Comparison of ENCODE assay signal across 8 mouse cellular contexts in genomic region chr8:91069407-91069806, GRCm38 (mm10). TPM values are rescaled to one million over a fixed set of nuclear protein-coding genes. Genes with fewer than 3 reads are reported as not detected.
DNase-seq lines count a peak whose midpoint lies in the region; ATAC-seq and TF ChIP-seq lines count a peak whose summit lies in the region.

No protein-coding gene starts in this region.

- DNase-seq in lung, embryonic 14.5 days: no peak
- DNase-seq in lung, postnatal 14 days: no peak
- DNase-seq in kidney, adult 9 months: peak; percentile 40
- no peak for DNase-seq in midbrain, embryonic 10.5 days (ENCODE audit: low spot score)
- DNase-seq in right cerebral cortex, postnatal 14 days: no peak

- peak overlapping the region; percentile 93 for H3K4me3 ChIP-seq in lung, embryonic 14.5 days (ENCODE audit: low read depth, low read length)
- peak overlapping the region; percentile 85 for H3K4me3 ChIP-seq in bone marrow macrophage, adult 2 months (ENCODE audit: insufficient read depth, low read length)
- H3K4me3 ChIP-seq in forebrain, embryonic 13.5 days: peak overlapping the region; percentile 84
- H3K4me3 ChIP-seq in midbrain, embryonic 10.5 days: peak overlapping the region; percentile 86

- ATAC-seq in lung, embryonic 14.5 days (ENCODE audit: insufficient read depth): peak; percentile 7
- peak; percentile 9 for ATAC-seq in forebrain, embryonic 13.5 days
- no peak for ATAC-seq in granulocyte monocyte progenitor cell, adult 5-6 weeks (replicated peaks; ENCODE audit: poor library complexity, severe bottlenecking)

- H3K9me3 ChIP-seq in lung, embryonic 14.5 days (ENCODE audit: low read depth, low read length): no peaks in the 10 kb centered on the region
- H3K9me3 ChIP-seq in forebrain, embryonic 13.5 days (replicated peaks): no peaks in the 10 kb centered on the region
- H3K9me3 ChIP-seq in midbrain, embryonic 10.5 days (replicated peaks): no peaks in the 10 kb centered on the region

- TF ChIP-seq POLR2A in bone marrow macrophage, adult 2 months (IDR thresholded peaks at IDR 0.05; ENCODE audit: borderline replicate concordance, low read depth, low read length): no peak

- H3K36me3 ChIP-seq in lung, embryonic 14.5 days (ENCODE audit: insufficient read depth): no peaks in the 10 kb centered on the region
- H3K36me3 ChIP-seq in forebrain, embryonic 13.5 days (ENCODE audit: poor library complexity, severe bottlenecking): no peaks in the 10 kb centered on the region
- H3K36me3 ChIP-seq in midbrain, embryonic 10.5 days: no peaks in the 10 kb centered on the region

- H3K27me3 ChIP-seq in lung, embryonic 14.5 days (ENCODE audit: insufficient read depth, low read length): no peaks in the 10 kb centered on the region
- H3K27me3 ChIP-seq in forebrain, embryonic 13.5 days: no peaks in the 10 kb centered on the region
- H3K27me3 ChIP-seq in midbrain, embryonic 10.5 days (ENCODE audit: low read depth, poor library complexity, severe bottlenecking): no peaks in the 10 kb centered on the region

- peaks cover 7% of the 10 kb centered on the region; the same call in 1 of the 2 replicates for H3K4me1 ChIP-seq in lung, embryonic 14.5 days (ENCODE audit: insufficient read depth)
- H3K4me1 ChIP-seq in bone marrow macrophage, adult 2 months (ENCODE audit: control insufficient read depth, insufficient read depth, low read length): peaks cover 16% of the 10 kb centered on the region
- peaks cover 20% of the 10 kb centered on the region for H3K4me1 ChIP-seq in forebrain, embryonic 13.5 days
- H3K4me1 ChIP-seq in midbrain, embryonic 10.5 days: peaks cover 25% of the 10 kb centered on the region

- H3K27ac ChIP-seq in lung, embryonic 14.5 days (ENCODE audit: low read depth): no peak overlapping the region
- H3K27ac ChIP-seq in bone marrow macrophage, adult 2 months (ENCODE audit: insufficient read depth, low read depth, low read length): no peak overlapping the region
- H3K27ac ChIP-seq in forebrain, embryonic 13.5 days: no peak overlapping the region
- H3K27ac ChIP-seq in midbrain, embryonic 10.5 days (replicated peaks): peak overlapping the region; percentile 87

- H3K4me2 ChIP-seq in lung, embryonic 14.5 days: peak overlapping the region; percentile 65
- H3K4me2 ChIP-seq in forebrain, embryonic 13.5 days: peak overlapping the region; percentile 74

- TF ChIP-seq CTCF in lung, embryonic 14.5 days (IDR thresholded peaks at IDR 0.05; ENCODE audit: low read depth): no peak
- no peak for TF ChIP-seq CTCF in bone marrow macrophage, adult 2 months (IDR thresholded peaks at IDR 0.05; ENCODE audit: low read depth, low read length)

- 10% methylated on average over 10 of the region's 10 CpGs for WGBS in lung, embryonic 14.5 days
- WGBS in forebrain, embryonic 13.5 days: 6% methylated on average over 10 of the region's 10 CpGs
- WGBS in midbrain, embryonic 10.5 days: 11% methylated on average over 10 of the region's 10 CpGs

- H3K9ac ChIP-seq in lung, embryonic 14.5 days: peak overlapping the region; percentile 76
- H3K9ac ChIP-seq in forebrain, embryonic 13.5 days: peak overlapping the region; percentile 56

RNA-seq across cellular contexts. Expression of gene Rbl2, which starts 0.5 kb away (rescaled TPM):
- polyA plus RNA-seq in lung, embryonic 14.5 days (2014; fragmentation: Nextera tagmentation; extraction: Ambion mirVana): 19.5 and 23.2 TPM in 2 replicates
- 51.3 and 54.7 TPM in 2 replicates for polyA plus RNA-seq in bone marrow macrophage, adult 2 months (2012; ENCODE audit: insufficient read depth, insufficient read length, missing spikeins)
- 14.2 and 15.8 TPM in 2 replicates for polyA plus RNA-seq in forebrain, embryonic 13.5 days (2015; fragmentation: Nextera tagmentation; extraction: Ambion mirVana)
- polyA plus RNA-seq in midbrain, embryonic 10.5 days (2016; fragmentation: Nextera tagmentation; extraction: Ambion mirVana): 9.3 and 10.2 TPM in 2 replicates
- total RNA-seq in granulocyte monocyte progenitor cell, adult 5-6 weeks (2014; fragmentation: Nextera tagmentation): 29.3 and 58.5 TPM in 2 replicates
- 49.2 and 60.7 TPM in 2 replicates for total RNA-seq in granulocyte monocyte progenitor cell, adult 5-6 weeks (2017)
